Mouse (Mus musculus): Measurements from ENCODE around the gene Phf21a.

- TF ChIP-seq CTCF (conservative IDR thresholded peaks at IDR 0.05; ENCODE audit: insufficient read depth, insufficient read length, low read depth, low read length): no peak
- no peak for TF ChIP-seq POLR2A (IDR thresholded peaks at IDR 0.05; ENCODE audit: low read depth, low read length)
Measured at GRCm38 (mm10) chr2:92372767-92373436, 280.0 kb downstream of the Phf21a start.

Measured in kidney, adult 2 months (tissue).